Mouse (Mus musculus): ENCODE measurements around the gene Nup107. TPM values are rescaled to one million over a fixed set of nuclear protein-coding genes. Genes with fewer than 3 reads are reported as not detected.

Gene Nup107
- polyA plus RNA-seq, 1 experiment = 22.8 TPM

DNA sequence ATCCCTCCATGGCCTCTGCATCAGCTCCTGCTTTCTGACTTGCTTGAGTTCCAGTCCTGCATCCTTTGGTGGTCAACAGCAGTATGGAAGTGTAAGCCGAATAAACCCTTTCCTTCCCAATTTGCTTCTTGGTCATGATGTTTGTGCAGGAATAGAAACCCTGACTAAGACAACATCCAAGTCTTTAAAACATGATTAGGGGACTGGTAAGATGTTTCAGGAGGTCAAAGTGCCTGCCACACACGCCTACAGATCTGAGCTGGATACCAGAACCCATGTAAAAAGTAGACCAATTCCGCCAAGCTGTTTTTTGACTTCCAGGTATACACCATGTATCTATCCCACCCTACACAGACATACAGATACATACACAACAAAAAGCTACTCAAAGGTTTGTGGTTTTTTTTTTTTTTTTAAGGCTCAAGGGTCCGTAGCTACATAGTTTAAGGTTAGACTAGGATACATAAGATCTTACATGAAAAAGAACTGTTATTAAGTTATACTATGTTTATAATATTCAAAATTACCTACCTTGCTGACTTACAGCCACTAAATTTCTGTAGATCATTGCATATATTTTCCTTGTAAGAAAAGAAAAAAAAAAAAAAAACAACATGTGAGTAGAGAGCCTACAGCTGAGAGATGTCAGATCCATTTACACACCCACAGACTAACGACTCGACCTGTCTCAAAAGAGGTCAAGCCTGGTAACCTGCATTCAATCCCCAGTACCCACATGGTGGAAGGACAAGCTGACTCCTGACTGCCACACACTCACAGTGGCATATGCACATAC is 91.3 kb downstream of the Nup107 start:
- Histone ChIP-seq H3K4me1 (ENCODE audit: control insufficient read depth, insufficient read depth, low read length) (no peaks in the 10 kb centered on the region), H3K27ac (ENCODE audit: control insufficient read depth, insufficient read depth, low read depth, low read length, poor library complexity) (no peak overlapping the region), H3K4me3 (replicated peaks; ENCODE audit: control insufficient read depth, low read depth, low read length) (no peak overlapping the region)
- WGBS = 91% methylated on average over 6 of the region's 6 CpGs
- no peak for TF ChIP-seq POLR2A (IDR thresholded peaks at IDR 0.05; ENCODE audit: borderline replicate concordance, control insufficient read depth, low read depth, low read length)
- TF ChIP-seq CTCF (IDR thresholded peaks at IDR 0.05; ENCODE audit: control insufficient read depth, insufficient read depth, low read length) = no peak

Other genes starting within 250 kb of the Nup107 start
- 2.6 and 11.6 TPM in 2 replicates for gene Cpm, start 163.2 kb downstream of the Nup107 start, polyA plus RNA-seq (2011; ENCODE audit: insufficient read depth, insufficient read length, low replicate concordance, missing spikeins)
- 19.1 and 55.7 TPM in 2 replicates for gene Mdm2, start 81.9 kb downstream of the Nup107 start, polyA plus RNA-seq (2011; ENCODE audit: insufficient read depth, insufficient read length, low replicate concordance, missing spikeins)
- gene Slc35e3, start 46.3 kb downstream of the Nup107 start, polyA plus RNA-seq (2011; ENCODE audit: insufficient read depth, insufficient read length, low replicate concordance, missing spikeins) = 4.3 and 8.3 TPM in 2 replicates
- 119 and 178 TPM in 2 replicates for gene Rap1b, start 53.3 kb upstream of the Nup107 start, polyA plus RNA-seq (2011; ENCODE audit: insufficient read depth, insufficient read length, low replicate concordance, missing spikeins)